Mouse (Mus musculus) limb, embryonic 14.5 days (tissue): ENCODE measurements around the gene Pgm2. TPM values are rescaled to one million over a fixed set of nuclear protein-coding genes. Genes with fewer than 3 reads are reported as not detected.

Experiments used
- ATAC-seq: fragments of 200-750 bp; cut with Nextera tagmentation; 2 replicates; pipeline ENCODE4 v1.8.0; 2017; ENCODE audit warnings: low read depth, moderate number of reproducible peaks, moderate TSS enrichment; ENCODE audit not compliant: low FRiP score
- DNase-seq: peaks from one replicate; pipeline ENCODE4 v3.0.0-alpha.2; 2015; ENCODE audit warnings: low spot score
- H3K27ac ChIP-seq: fragments of 300-500 bp; sonication (generic); replicated peaks from 2 replicates; pipeline ENCODE4 v1.5.1; 2014; ENCODE audit warnings: low read depth, mild to moderate bottlenecking, low read length, moderate library complexity, mixed read lengths
- H3K27me3 ChIP-seq: fragments of 300-500 bp; sonication (generic); 2 replicates; pipeline ENCODE4 v1.6.1; 2014; ENCODE audit warnings: low read length, mixed read lengths; ENCODE audit not compliant: control insufficient read depth, insufficient read depth
- H3K36me3 ChIP-seq: fragments of 300-500 bp; sonication (generic); 2 replicates; pipeline ENCODE4 v1.6.1; 2014; ENCODE audit warnings: mild to moderate bottlenecking, low read length, moderate library complexity, mixed read lengths; ENCODE audit not compliant: control insufficient read depth, insufficient read depth
- H3K4me1 ChIP-seq: fragments of 300-500 bp; sonication (generic); 2 replicates; pipeline ENCODE4 v1.6.1; 2014; ENCODE audit warnings: antibody characterized with exemption, low read length, mixed read lengths; ENCODE audit not compliant: control insufficient read depth, insufficient read depth
- H3K4me2 ChIP-seq: fragments of 300-500 bp; sonication (generic); replicated peaks from 2 replicates; pipeline ENCODE4 v1.6.1; 2014; ENCODE audit warnings: low read depth, mild to moderate bottlenecking, low read length, moderate library complexity; ENCODE audit not compliant: severe bottlenecking
- H3K4me3 ChIP-seq: fragments of 300-500 bp; sonication (generic); replicated peaks from 2 replicates; pipeline ENCODE4 v1.5.1; 2014; ENCODE audit warnings: low read length
- H3K9ac ChIP-seq: fragments of 300-500 bp; sonication (generic); 2 replicates; pipeline ENCODE4 v1.6.1; 2014; ENCODE audit warnings: mild to moderate bottlenecking, low read depth, low read length, moderate library complexity; ENCODE audit not compliant: severe bottlenecking
- H3K9me3 ChIP-seq: fragments of 300-500 bp; sonication (generic); 2 replicates; pipeline ENCODE4 v1.6.1; 2016; ENCODE audit warnings: low read length; ENCODE audit not compliant: control insufficient read depth
- POLR2A ChIP-seq: fragments of 200-500 bp; IDR thresholded peaks from 2 replicates; pipeline ENCODE4 v1.8.0; 2012; ENCODE audit warnings: inconsistent platforms, mild to moderate bottlenecking, moderate library complexity, borderline replicate concordance; ENCODE audit not compliant: insufficient read depth, insufficient read length; ENCODE audit errors: extremely low read depth
- WGBS: fragments of 180-500 bp; shearing (Covaris S2); extraction: QIAGEN DNeasy Blood & Tissue Kit; methylation state at CpG from one replicate; pipeline ENCODE4 v1.1.7; 2014; 5-methylcytosine and 5-hydroxymethylcytosine counted together
- polyA plus RNA-seq, 2 experiments: library from polyadenylated mRNA; depleted of rRNA in 1 of 2; stranded (reverse) in 1 of 2; unstranded in 1 of 2; fragments of >200 nt; fragmentation: Nextera tagmentation in 1 of 2; extraction: Ambion mirVana in 1 of 2; gene quantifications; 2 replicates each; pipeline versions ENCODE4 v1.2.1 to v1.2.3; 2012 to 2014

Gene Pgm2
- polyA plus RNA-seq, 2 experiments, result 26.4 to 26.5 TPM

- no peaks in the 10 kb centered on the region for H3K36me3 ChIP-seq
- H3K9ac ChIP-seq, result no peak overlapping the region
- H3K4me2 ChIP-seq, result no peak overlapping the region
- DNase-seq (no peak), ATAC-seq (no peak)
- H3K4me1 ChIP-seq, result no peaks in the 10 kb centered on the region
- H3K9me3 ChIP-seq, result no peaks in the 10 kb centered on the region
- H3K4me3 ChIP-seq, result no peak overlapping the region
- no peaks in the 10 kb centered on the region for H3K27me3 ChIP-seq
- 73% methylated on average over 7 of the region's 7 CpGs for WGBS
- H3K27ac ChIP-seq, result no peak overlapping the region
- no peak for TF ChIP-seq POLR2A
Observed at GRCm38 (mm10) chr5:64061643-64062042, 31.1 kb upstream of the Pgm2 start.

- Histone ChIP-seq H3K4me1 (no peaks in the 10 kb centered on the region), H3K27ac (no peak overlapping the region), H3K27me3 (no peaks in the 10 kb centered on the region), H3K4me3 (no peak overlapping the region), H3K36me3 (no peaks in the 10 kb centered on the region), H3K9ac (no peak overlapping the region), H3K9me3 (no peaks in the 10 kb centered on the region), H3K4me2 (no peak overlapping the region)
- DNase-seq (no peak), ATAC-seq (no peak)
- WGBS, result 70% methylated on average over 4 of the region's 4 CpGs
- no peak for TF ChIP-seq POLR2A
Observed at GRCm38 (mm10) chr5:64062882-64063621, 29.7 kb upstream of the Pgm2 start.

GRCm38 (mm10) chr5:64063622-64064355 is 29.0 kb upstream of the Pgm2 start:
- Histone ChIP-seq H3K4me1 (no peaks in the 10 kb centered on the region), H3K4me2 (no peak overlapping the region), H3K9ac (no peak overlapping the region), H3K9me3 (no peaks in the 10 kb centered on the region), H3K27me3 (no peaks in the 10 kb centered on the region), H3K4me3 (no peak overlapping the region), H3K36me3 (no peaks in the 10 kb centered on the region), H3K27ac (no peak overlapping the region)
- 79% methylated on average over 11 of the region's 11 CpGs for WGBS
- DNase-seq (no peak), ATAC-seq (no peak)
- no peak for TF ChIP-seq POLR2A

- Histone ChIP-seq H3K4me3 (no peak overlapping the region), H3K4me2 (no peak overlapping the region), H3K9me3 (no peaks in the 10 kb centered on the region), H3K4me1 (no peaks in the 10 kb centered on the region), H3K27ac (no peak overlapping the region), H3K9ac (no peak overlapping the region), H3K36me3 (no peaks in the 10 kb centered on the region), H3K27me3 (no peaks in the 10 kb centered on the region)
- DNase-seq (no peak), ATAC-seq (no peak)
- WGBS, result 82% methylated on average over 3 of the region's 3 CpGs
- TF ChIP-seq POLR2A, result no peak
Observed at GRCm38 (mm10) chr5:64064401-64064800, 28.3 kb upstream of the Pgm2 start.

GRCm38 (mm10) chr5:64065497-64066046 is 27.2 kb upstream of the Pgm2 start:
- no peak overlapping the region for H3K9ac ChIP-seq
- 64% methylated on average over 6 of the region's 6 CpGs for WGBS
- H3K9me3 ChIP-seq, result no peaks in the 10 kb centered on the region
- H3K27me3 ChIP-seq, result no peaks in the 10 kb centered on the region
- peaks cover 3% of the 10 kb centered on the region; the same call in 1 of the 2 replicates for H3K4me1 ChIP-seq
- no peak overlapping the region for H3K27ac ChIP-seq
- no peak overlapping the region for H3K4me3 ChIP-seq
- no peak for DNase-seq
- no peak for ATAC-seq
- H3K4me2 ChIP-seq, result no peak overlapping the region
- H3K36me3 ChIP-seq, result no peaks in the 10 kb centered on the region
- no peak for TF ChIP-seq POLR2A
